Mouse (Mus musculus) urinary bladder, postnatal 14 days (tissue): ENCODE results near the gene Gpbp1.
A peak's percentile ranks its signal among the peaks of the same experiment; 100 is the strongest.

Source experiments
- DNase-seq: peaks from one replicate; pipeline ENCODE4 v3.0.0; 2021; ENCODE audit warnings: low spot score

The Gpbp1 gene

DNA sequence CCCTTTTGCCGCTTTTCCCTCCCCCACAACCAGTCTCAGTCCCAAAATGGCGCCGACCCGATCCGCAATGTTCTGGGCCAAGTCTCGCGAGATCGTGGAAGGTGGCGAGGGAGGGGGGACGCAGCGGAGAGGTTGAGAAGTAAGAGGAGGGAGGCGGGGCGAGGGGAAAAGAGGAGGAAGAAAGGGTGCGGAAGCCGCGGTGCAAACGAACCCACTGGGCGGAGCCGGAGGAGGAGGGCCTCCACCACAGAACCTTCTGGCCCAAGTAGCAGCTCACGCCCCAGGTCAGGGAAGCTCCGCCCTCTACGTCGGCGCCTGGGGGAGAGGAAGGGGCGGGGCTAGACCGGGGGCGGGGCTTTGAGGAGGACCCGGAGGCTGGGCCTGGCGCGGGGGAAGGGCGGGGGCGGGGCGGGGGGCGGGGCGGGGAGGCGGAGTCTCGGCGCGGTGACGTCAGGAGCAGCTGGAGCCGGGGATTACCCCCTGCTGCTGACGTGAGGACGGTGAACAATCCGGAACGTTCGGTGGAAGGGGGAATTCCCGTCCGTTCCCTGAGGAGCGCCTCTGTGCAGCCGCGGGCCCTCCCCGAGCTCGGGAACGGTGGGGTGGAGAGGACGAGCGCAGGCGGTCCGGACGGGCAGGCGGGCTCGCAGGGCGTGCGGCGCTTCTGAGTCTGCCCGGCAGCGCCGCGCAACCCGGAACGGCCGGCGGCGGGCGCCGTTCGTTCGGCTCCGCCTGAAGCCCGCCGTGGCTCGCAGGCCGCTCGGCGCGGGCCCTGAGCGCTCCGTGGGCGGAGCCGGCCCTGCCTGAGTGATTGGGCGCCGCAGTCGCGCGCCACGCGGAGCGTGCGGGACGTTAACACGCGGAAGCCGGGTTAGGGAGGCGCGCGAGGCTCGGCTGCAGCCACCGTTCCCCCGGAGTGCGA is at the start of gene Gpbp1:
Gpbp1 (minus strand) TSS at position 310 of the 922 bp plus-strand sequence.
- DNase-seq = peak; percentile 100

DNA sequence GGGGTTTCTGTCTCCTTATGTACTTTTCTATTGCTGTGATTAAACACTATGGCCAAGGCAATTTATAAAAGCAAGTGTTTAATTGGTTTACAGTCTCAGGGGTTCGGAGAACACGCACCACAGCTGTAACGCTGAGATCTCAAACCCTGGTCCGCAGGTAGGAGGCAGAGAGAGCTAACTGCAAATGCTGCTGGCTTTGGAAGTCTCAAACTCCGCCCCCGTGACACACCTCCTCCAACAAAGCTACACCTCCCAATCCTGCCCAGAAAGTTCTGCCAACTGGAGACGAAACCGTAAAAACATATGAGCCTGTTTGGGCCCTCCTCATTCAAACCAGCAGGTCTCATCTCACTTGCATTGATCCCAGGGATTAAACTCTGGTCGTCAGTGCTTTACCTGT is 47.8 kb upstream of the Gpbp1 start:
- no peak for DNase-seq

DNA sequence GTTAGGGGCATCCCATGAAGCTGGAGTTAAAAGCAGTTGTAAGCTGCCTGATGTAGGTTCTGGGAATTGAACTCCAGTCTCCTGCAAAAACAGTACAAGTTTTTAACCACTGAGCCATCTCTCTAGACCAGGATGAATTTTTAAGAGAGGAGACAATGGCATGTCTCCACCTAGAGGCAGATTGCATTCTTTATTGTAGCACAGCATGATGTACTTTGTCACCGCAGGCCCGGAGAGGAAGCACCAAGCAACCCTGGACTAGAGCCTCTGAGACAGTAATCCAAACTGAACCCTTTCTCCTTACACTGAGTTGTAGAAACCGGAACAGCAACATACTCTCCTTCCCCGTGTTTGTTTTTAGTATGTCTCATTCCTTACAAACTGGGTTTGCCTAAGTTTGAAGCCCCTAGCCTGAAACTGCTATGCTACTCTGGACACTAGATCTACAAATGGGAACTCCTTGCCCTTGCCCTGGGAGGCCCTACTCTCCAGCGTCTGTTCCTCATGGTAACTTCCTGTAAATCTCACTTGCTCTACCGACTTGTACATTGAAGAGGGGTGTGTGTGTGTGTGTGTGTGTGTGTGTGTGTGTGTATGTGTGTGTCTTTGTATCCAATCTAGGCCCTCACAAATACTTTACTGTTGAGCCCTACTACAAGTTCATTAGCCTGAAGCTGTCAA is 46.4 kb upstream of the Gpbp1 start:
- DNase-seq = no peak

DNA sequence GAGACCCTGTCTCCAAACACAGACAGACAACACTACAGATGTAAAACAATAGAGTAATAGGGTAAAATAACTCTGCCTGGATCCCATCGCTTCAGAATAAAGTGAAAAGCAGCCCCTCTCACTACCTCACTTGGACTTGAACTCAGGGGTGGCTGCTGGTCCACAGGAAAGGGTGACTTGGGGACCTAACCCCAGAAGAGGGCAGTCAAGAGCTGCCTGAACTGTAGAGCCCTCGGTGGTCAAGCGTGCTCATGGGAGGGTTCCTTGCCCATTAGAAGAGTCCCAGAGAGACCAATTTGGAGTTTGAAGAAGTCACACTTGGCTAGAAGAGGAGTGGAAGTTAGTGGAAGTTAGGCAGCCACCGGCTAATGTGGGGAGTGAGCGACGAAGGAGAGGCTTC is 44.2 kb upstream of the Gpbp1 start:
- DNase-seq = no peak

- no peak for DNase-seq
These were observed 42.5 kb upstream of the Gpbp1 start for GRCm38 (mm10) chr13:111532178-111532948.

DNA sequence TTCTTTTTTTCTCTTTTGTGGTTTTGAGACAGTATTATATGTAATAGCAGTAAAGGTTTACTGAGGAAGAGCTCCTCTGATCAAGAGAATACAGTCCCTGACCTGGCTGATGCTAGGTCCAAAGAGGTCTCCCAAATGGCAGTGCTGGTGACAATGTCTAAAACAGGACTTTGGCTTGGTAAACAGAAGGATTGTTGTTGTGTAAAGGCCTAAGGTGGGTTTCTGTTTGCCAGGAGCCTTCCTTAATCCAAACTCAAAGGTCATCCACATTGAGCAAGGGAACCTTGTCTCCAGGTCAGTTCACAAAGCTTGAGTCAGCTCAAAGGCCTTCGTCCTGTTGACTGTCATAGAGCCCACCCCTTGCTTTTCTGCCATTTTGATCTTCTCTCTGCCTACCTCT is 41.8 kb upstream of the Gpbp1 start:
- no peak for DNase-seq

DNA sequence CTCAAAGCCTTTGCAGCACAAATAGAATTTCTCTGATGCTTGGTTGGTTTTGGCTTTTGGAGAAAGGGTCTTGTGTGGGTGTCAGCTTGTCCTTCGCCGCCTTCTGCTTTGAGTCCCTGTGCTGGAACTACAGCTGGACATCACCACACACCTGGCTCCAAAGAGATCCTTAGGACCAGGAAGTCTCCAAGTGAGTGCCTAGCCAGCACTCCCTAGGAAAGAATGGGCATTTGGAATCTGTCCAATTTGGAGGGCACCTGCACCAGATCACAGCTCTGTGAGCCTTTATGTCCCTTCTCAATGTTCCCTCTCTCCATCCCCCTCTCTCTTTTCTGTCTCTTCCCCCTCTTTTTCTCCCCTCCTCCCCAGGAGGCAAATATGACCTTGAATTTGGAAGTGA is 34.4 kb upstream of the Gpbp1 start:
- DNase-seq = no peak

DNA sequence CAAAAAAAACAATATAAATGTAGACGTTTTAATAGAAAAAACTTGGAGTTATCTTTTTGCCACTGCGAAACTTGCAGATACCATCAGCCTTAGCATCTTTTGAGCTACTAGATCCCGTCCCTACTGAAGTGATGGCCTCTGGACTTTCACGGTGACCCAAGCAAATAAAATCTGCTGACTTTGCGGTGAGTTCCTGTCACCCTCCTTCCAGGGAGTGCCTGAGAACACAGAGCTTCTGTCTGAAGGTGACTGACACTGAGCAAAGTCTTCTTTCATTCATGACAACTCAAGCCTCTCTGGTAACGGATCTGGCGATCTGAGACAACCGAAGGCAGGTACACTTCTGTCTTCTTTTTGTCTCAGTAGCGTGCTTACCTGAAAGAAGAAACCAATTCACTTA is 32.4 kb upstream of the Gpbp1 start:
- DNase-seq = no peak

DNA sequence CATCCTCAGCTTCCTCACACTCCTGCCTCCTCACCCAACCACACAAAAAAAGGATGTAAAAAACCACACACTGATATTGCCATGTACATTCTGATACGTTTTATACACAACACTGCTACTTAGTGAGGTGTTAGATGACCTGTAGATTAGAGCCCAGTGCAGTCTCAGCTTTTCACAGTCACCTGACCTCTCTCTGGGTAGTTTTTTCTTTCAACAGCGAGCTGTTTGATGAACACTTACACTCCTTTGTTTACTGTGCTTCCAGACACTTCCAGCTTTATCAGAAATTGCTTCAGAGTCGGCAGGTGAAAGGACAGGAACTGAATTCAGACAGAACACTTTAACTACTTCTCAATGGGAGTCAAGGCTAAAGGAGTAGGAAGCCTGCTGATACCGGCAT is 30.5 kb upstream of the Gpbp1 start:
- no peak for DNase-seq

DNA sequence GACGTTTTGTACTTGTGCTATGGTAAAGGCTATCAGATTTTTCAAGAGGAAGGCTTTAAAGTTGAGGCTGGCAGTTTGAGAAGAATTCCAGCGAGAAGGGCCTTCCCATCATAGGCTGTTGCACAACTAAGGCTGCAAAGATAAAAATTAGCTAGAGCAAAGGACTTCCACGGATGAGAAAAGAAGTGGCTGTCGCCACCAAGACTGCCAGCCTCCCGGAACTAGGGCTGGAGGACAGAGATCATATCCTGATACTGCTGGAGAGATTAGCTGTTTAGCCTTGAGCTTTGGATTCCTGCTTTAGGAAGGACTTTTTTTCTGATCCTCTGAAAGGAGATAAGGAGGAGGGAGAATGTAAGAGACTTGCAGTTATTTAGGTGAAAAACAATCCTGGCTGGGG is 28.4 kb upstream of the Gpbp1 start:
- no peak for DNase-seq

DNA sequence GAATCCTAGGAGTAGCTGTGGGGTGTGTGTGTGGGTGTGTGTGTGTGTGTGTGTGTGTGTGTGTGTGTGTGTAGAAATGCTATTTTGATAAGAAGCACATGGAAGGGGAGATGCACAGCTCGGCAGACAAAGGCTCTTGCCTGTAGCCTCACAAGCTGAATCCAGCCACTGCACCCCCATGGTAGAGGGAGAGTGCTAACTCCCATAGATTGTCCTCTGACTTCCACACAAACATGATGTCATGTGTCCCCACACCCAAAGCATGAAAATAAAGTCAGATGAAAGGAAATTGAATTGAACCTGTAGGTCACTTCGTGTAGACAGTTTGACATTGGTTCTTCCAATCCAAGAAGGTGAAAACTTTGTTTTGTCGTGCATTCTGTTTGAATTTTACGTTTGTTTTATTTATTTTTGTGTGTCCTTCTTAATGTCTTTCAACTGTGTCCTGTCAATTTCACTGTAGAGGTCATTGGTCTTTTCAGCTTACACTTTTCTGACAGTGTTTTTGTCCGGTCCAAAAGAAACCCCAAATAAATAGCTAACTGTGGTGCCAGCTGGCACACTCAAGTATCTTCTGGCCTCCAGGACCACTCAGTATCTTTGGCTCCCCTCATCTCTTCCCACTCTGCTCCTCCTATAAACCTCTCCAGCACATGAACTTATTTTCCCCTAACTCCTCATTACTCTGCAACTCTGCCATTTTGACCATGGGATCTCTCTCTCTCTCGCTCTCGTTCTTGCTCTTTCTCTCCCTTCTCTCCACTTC is 26.7 kb upstream of the Gpbp1 start:
- DNase-seq = no peak

GRCm38 (mm10) chr13:111509385-111509784 is 19.5 kb upstream of the Gpbp1 start:
- no peak for DNase-seq

DNA sequence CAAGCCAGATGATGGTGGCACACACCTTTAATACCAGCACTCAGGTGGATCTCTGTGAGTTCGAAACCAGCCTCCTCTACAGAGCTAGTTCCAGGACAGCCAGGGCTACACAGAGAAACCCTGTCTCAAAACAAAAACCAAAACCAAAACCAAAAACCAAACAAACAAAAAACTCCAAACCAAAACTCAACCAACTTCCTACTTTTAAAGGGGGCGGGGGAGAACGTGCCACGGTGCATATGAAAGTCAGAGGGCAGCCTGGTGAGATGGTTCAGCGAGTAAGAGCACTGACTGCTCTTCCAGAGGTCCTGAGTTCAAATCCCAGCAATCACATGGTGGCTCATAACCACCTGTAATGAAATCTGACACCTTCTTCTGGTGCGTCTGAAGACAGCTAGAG is 18.7 kb upstream of the Gpbp1 start:
- no peak for DNase-seq

DNA sequence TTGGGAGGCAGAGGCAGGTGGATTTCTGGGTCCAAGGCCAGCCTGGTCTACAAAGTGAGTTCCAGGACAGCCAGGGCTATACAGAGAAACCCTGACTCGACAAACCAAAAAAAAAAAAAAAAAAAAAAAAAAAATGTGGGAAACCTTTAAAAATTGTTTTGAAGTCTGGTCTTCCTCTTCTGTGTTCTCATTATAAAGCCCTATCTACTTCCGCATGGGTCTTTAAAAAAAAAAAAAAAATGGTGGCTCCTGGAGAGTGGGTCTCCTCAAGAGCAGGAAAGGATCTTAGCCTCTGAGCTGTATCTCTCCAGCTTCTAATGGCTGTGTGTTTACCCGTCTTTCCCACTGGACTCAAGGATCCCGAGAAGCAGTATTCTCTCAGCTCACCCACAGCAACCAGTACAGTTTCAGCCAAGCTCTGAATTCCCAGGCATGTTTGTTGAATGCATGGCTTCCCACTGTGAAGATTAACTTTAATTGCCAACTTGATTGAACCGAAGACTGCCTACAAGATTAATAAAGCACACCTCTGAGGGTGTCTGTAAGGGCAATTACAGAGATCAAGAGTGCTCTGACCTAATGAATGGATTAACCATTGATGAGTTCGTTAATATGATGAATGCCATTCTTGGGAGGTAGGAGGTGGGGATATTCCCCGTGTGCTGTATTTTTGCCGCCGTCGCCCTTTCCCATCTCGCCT is 4.6 kb upstream of the Gpbp1 start:
- no peak for DNase-seq

DNA sequence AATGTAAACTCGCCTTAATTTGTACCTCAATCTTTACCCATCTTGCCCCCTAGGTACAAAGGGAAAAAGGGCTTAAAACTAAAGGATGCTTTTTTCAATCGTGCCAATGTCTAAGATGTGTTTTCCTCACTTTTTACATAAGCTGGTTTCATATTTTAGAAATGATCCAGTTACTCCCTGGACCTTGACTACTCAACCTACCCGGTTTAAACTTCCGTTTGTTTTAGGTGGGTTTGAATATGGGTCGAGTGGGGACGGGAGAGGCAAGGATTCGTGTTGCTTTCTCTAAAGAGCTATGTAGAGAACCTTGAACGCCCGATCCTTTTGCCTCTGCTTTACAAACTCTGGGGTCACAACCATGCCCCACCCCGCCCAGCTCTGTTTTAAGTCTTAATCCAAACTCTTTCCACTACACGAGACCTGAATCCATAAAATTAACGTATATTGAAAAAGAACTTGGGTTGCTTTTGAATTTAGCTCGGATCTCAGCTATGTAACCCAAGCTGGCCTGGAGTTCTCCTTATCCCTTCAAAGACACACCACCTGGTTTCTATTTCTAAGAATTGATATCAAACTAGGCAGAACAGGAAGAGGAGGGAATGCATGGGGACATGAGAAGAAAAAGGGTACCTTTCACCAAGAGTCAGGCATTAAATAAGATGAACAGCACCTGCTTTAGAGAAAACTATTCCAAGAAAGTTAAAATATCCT is 1.3 kb upstream of the Gpbp1 start:
- no peak for DNase-seq

- no peak for DNase-seq
These were observed 459 bp downstream of the Gpbp1 start for GRCm38 (mm10) chr13:111489502-111489801.

- DNase-seq = peak; percentile 28
These were observed 1.0 kb downstream of the Gpbp1 start for GRCm38 (mm10) chr13:111488651-111489501.

DNA sequence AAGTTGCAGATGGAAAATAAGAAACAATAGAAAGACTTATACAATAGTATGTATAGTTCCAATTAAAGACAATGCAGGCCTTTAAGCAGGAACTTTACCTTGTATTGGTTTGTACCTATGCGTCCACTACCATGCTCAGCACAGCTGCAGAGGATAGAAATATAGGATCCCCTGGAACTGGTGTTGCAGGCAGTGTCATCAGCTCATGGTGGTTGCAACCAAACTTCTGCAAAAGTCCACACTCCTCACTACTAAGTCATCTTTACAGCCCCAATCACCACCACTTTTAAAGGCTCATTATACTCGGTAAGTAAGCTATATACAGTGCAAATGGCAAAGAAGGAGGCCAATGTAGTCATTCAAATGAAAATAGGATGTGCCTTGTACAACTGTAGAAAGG is 12.2 kb downstream of the Gpbp1 start:
- DNase-seq = no peak

DNA sequence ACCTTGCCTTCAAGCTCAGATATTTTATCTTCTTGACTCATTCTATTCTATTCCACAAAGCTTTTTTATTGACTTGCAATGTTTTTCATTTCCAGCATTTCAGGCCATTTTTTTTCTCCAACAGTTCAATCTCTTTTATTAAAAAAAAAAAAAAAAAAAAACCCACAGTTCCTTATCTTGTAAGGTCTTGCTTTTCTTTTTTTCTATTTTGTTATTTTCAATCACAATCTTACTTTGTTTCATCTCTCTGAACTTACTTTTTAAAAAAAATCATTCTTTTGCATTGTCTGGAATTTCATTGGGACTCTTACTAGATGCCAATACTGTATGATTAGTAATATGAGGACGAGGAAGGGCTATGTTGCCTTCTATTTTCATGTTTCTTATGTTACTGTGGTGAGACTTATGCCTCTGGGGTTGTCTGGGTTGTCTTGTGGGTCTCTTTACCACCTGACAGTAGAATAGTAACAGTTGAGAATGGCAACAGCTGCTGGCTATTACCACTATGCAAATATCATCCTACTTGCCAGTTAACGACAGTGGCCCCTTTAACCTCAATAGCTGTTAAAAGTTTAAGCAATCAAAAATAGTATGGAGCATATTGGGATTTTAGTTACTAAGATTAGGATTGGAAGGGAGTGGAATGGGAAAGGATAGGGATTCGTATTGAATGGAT is 19.2 kb downstream of the Gpbp1 start:
- DNase-seq = no peak
